Mouse (Mus musculus) C2C12 (cell line): ENCODE data around the gene Capzb. TPM values are rescaled to one million over a fixed set of nuclear protein-coding genes. Genes with fewer than 3 reads are reported as not detected.

ENCODE experiments used
- H3K27me3 ChIP-seq: one replicate; pipeline ENCODE4 v1.6.1; 2011; ENCODE audit not compliant: control insufficient read depth, insufficient read depth, insufficient read length
- H3K36me3 ChIP-seq: one replicate; pipeline ENCODE4 v1.6.1; 2011; ENCODE audit not compliant: control insufficient read depth, insufficient read depth
- H3K4me3 ChIP-seq: one replicate; pipeline ENCODE4 v1.5.1; 2011; ENCODE audit warnings: mild to moderate bottlenecking, control low read depth; ENCODE audit not compliant: poor library complexity, insufficient read depth, severe bottlenecking
- H3K79me2 ChIP-seq: one replicate; pipeline ENCODE4 v1.6.1; 2011; ENCODE audit not compliant: control insufficient read depth, insufficient read depth
- H3K79me3 ChIP-seq: one replicate; pipeline ENCODE4 v1.6.1; 2011; ENCODE audit warnings: low read depth, control low read depth
- H3ac ChIP-seq: one replicate; pipeline ENCODE3; 2011; ENCODE audit warnings: low read depth; ENCODE audit not compliant: control insufficient read depth, insufficient read length
- CEBPB ChIP-seq: IDR thresholded peaks from one replicate; pipeline ENCODE4 v1.6.1; 2011; ENCODE audit warnings: low read depth, mild to moderate bottlenecking, control low read depth, moderate library complexity
- CTCF ChIP-seq: IDR thresholded peaks from one replicate; pipeline ENCODE4 v1.5.1; 2011; ENCODE audit not compliant: control insufficient read depth, insufficient read depth, insufficient read length
- FOSL1 ChIP-seq: IDR thresholded peaks from one replicate; pipeline ENCODE4 v1.8.0; 2011; ENCODE audit warnings: mild to moderate bottlenecking, low read length; ENCODE audit not compliant: poor library complexity, insufficient read depth, severe bottlenecking
- MAX ChIP-seq: IDR thresholded peaks from one replicate; pipeline ENCODE4 v1.6.1; 2011; ENCODE audit warnings: mild to moderate bottlenecking, control low read depth
- MYOD1 ChIP-seq: IDR thresholded peaks from one replicate; pipeline ENCODE4 v1.6.1; 2011; ENCODE audit warnings: low read depth; ENCODE audit not compliant: control insufficient read depth, insufficient read length
- MYOG ChIP-seq: IDR thresholded peaks from one replicate; pipeline ENCODE4 v1.6.1; 2011; ENCODE audit not compliant: control insufficient read depth, insufficient read length; ENCODE audit errors: extremely low read depth
- USF1 ChIP-seq: IDR thresholded peaks from one replicate; pipeline ENCODE4 v1.6.1; 2011; ENCODE audit warnings: low read depth, mild to moderate bottlenecking, control low read depth, moderate library complexity
- polyA plus RNA-seq: library from polyadenylated mRNA; unstranded; fragments of >200 nt; fragmentation: generic; extraction: Trizol; gene quantifications from one replicate; pipeline ENCODE4 v1.2.1, GENCODE M21; 2012; ENCODE audit warnings: missing spikeins

Capzb gene
- polyA plus RNA-seq, 1 experiment = 362 TPM

DNA sequence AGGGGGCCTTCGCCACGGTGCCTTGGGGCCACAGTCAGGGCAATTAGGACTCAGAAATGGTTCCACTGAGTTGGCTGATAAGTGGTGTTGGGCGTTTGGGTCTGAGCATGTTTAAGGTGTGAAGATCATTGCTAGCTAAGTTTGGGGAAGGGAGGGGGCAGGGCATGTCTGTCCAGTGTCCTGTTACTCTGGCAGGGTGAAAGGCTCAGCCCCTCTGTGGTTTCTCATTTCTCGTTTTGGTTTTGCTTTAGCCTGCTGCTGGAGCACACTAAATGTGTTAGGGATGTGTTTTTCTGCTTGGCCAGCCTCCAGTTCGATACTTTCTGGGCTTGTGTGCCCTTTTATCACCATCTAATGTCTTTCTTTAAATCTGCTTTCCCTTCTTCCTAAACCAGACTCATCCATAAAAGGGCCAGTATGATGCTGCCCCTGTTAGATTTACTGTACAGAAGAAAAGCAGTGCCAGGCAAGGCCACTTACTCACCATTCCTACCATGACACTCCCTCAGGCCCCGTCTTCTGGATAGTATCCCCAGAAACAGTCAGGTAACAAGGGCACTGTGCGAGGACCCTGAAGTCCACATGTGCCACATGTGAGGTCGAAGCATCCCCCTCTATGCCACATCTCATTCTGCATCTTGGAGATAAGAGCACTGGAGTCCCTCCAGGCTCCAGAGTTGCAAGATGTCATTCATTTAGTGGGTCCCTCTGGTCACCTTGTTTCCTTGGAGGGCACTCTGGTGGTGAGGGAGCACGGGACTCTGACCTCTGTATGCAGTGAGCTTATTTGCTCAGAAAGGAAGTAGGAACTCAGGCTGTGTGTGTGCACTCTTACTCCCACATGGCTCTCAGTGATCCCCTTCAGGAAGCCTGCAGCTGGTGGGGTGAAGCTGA lies 15.8 kb downstream of the Capzb start:
- no peak overlapping the region for H3K4me3 ChIP-seq

DNA sequence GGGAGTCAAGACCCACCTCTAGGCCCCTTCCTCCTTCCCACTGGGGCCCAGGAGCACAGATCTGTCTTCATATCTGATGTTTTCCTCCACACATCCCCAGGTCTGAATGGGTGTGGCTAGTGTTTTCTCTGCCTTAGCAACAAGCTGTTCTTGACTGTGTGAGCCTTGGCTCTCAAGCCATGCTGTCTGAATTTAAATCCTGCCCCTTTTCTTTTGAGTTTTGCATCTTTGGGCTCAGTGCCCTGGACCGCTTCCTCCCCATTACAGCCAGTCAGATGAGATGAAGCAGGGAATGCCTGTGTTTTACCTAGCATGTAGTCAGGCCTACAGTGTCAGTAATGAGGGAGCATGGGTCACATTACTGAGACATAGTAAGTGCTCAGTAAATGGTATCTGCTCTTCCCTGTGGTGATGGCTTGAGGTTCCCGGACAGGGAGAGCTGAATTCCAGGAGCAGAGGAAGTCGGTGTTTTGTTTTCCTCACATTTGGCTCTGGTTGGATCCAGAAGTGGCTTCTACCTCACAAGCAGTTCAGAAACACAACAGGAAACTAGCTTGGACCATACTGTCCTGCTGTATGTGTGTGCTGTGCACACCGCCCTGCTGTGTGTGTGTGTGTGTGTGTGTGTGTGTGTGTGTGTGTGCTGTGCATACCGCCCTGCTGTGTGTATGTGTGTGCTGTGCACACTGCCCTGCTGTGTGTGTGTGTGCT lies 16.6 kb downstream of the Capzb start:
- Histone ChIP-seq H3K79me2 (peaks cover 95% of the 10 kb centered on the region), H3K4me3 (no peak overlapping the region), H3K79me3 (peaks cover 85% of the 10 kb centered on the region), H3ac (no peak overlapping the region), H3K27me3 (no peaks in the 10 kb centered on the region), H3K36me3 (peaks cover 43% of the 10 kb centered on the region)
- TF ChIP-seq MAX (no peak), FOSL1 (no peak), CEBPB (no peak), USF1 (no peak), MYOG (no peak), CTCF (no peak), MYOD1 (no peak)

More for the DNA sequence above, 15.8 kb downstream of the Capzb start:
- H3ac ChIP-seq = no peak overlapping the region
- TF ChIP-seq MYOG = no peak
- no peak for TF ChIP-seq USF1
- no peak for TF ChIP-seq CTCF
- TF ChIP-seq MAX = peak; percentile 37
- TF ChIP-seq FOSL1 = no peak
- no peak for TF ChIP-seq CEBPB
- TF ChIP-seq MYOD1 = no peak
- H3K36me3 ChIP-seq = peaks cover 43% of the 10 kb centered on the region
- no peaks in the 10 kb centered on the region for H3K27me3 ChIP-seq
- H3K79me3 ChIP-seq = peaks cover 91% of the 10 kb centered on the region
- peaks cover 98% of the 10 kb centered on the region for H3K79me2 ChIP-seq

- Histone ChIP-seq H3ac (no peak overlapping the region), H3K27me3 (no peaks in the 10 kb centered on the region), H3K79me3 (peaks cover 76% of the 10 kb centered on the region), H3K4me3 (no peak overlapping the region), H3K36me3 (peaks cover 30% of the 10 kb centered on the region), H3K79me2 (peaks cover 95% of the 10 kb centered on the region)
- TF ChIP-seq FOSL1 (no peak), USF1 (no peak), CEBPB (no peak), MAX (no peak), MYOD1 (no peak), MYOG (no peak), CTCF (no peak)
Observed at GRCm38 (mm10) chr4:139211975-139212831, 19.5 kb downstream of the Capzb start.

DNA sequence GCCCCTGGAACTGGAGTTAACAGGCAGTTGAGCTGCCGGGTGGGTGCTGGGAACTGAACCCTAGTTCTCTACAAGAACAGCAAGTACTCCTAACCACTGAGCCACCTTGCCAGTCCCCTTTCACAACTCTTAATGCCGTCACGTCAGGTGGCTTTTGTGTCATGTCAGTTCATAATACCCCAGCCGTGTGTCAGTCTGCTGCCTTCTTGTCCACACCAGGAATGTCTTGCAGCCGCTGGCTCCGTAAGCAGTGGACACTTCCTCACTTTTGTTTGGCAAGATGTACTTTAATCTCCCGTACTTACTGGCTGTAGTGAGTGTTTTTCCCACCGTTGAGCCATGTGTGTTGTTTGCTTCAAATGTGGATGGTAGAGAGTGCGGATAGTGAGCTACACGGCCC lies 20.4 kb downstream of the Capzb start:
- peaks cover 95% of the 10 kb centered on the region for H3K79me2 ChIP-seq

More for the DNA sequence above, 20.4 kb downstream of the Capzb start:
- Histone ChIP-seq H3K36me3 (peaks cover 30% of the 10 kb centered on the region), H3ac (peak overlapping the region; percentile 3), H3K79me3 (peaks cover 77% of the 10 kb centered on the region), H3K4me3 (no peak overlapping the region), H3K27me3 (no peaks in the 10 kb centered on the region)
- TF ChIP-seq CTCF (no peak), FOSL1 (no peak), USF1 (no peak), MYOD1 (no peak), CEBPB (no peak), MAX (no peak), MYOG (no peak)
